Mouse (Mus musculus) liver (tissue): Measurements from ENCODE around the gene Tmem161a.

Source experiments
- DNase-seq: peaks from one replicate; pipeline ENCODE4 v3.0.0-alpha.2; 2020; ENCODE audit warnings: mixed read lengths

Gene Tmem161a

GRCm38 (mm10) chr8:70172043-70172681 is at the start of gene Tmem161a:
Gene Tmem161a, plus strand, starts transcription at chr8:70172356.
- peak; percentile 94 for DNase-seq

- no peak for DNase-seq
Observed at GRCm38 (mm10) chr8:70122863-70123262, 49.3 kb upstream of the Tmem161a start.

GRCm38 (mm10) chr8:70124992-70125391 is 47.2 kb upstream of the Tmem161a start:
- no peak for DNase-seq

GRCm38 (mm10) chr8:70128435-70128834 is 43.7 kb upstream of the Tmem161a start:
- DNase-seq: no peak

GRCm38 (mm10) chr8:70129309-70129952 is 42.7 kb upstream of the Tmem161a start:
- DNase-seq: no peak

GRCm38 (mm10) chr8:70130066-70130465 is 42.1 kb upstream of the Tmem161a start:
- no peak for DNase-seq

- DNase-seq: peak; percentile 89
Observed at GRCm38 (mm10) chr8:70131166-70131883, 40.8 kb upstream of the Tmem161a start, which contains the start of gene Nr2c2ap. Gene Nr2c2ap, plus strand, starts transcription at chr8:70131333.

- no peak for DNase-seq
Observed at GRCm38 (mm10) chr8:70134086-70134485, 38.1 kb upstream of the Tmem161a start.

GRCm38 (mm10) chr8:70134931-70135330 is 37.2 kb upstream of the Tmem161a start:
- no peak for DNase-seq

- DNase-seq: no peak
Observed at GRCm38 (mm10) chr8:70136591-70136990, 35.6 kb upstream of the Tmem161a start.

GRCm38 (mm10) chr8:70137890-70138289 is 34.3 kb upstream of the Tmem161a start:
- no peak for DNase-seq

GRCm38 (mm10) chr8:70139026-70139857 is 32.9 kb upstream of the Tmem161a start, which contains the start of the genes Rfxank, Borcs8 and Mef2b:
Gene Rfxank, minus strand, starts transcription at chr8:70139154.
Gene Borcs8, plus strand, starts transcription at chr8:70139499.
Gene Mef2b, plus strand, starts transcription at chr8:70139711.
- peak; percentile 100 for DNase-seq

GRCm38 (mm10) chr8:70139981-70140380 is 32.2 kb upstream of the Tmem161a start:
- DNase-seq: no peak

- no peak for DNase-seq
Observed at GRCm38 (mm10) chr8:70147678-70148607, 24.2 kb upstream of the Tmem161a start.

- DNase-seq: peak; percentile 53
Observed at GRCm38 (mm10) chr8:70150158-70150557, 22.0 kb upstream of the Tmem161a start.

GRCm38 (mm10) chr8:70152537-70153257 is 19.5 kb upstream of the Tmem161a start:
- peak; percentile 89 for DNase-seq

- DNase-seq: no peak
Observed at GRCm38 (mm10) chr8:70157240-70157800, 14.8 kb upstream of the Tmem161a start.

GRCm38 (mm10) chr8:70158069-70158853 is 13.9 kb upstream of the Tmem161a start:
- DNase-seq: peak; percentile 87

GRCm38 (mm10) chr8:70159211-70159610 is 12.9 kb upstream of the Tmem161a start:
- no peak for DNase-seq

GRCm38 (mm10) chr8:70160015-70160414 is 12.1 kb upstream of the Tmem161a start:
- DNase-seq: no peak
